Mouse (Mus musculus): ENCODE measurements around the gene Tab1.

- no peak for TF ChIP-seq CTCF (IDR thresholded peaks at IDR 0.05; ENCODE audit: low read depth)
- no peak for TF ChIP-seq EP300 (IDR thresholded peaks at IDR 0.05; ENCODE audit: low read depth)
Measured at GRCm38 (mm10) chr15:80165396-80165795, 32.5 kb downstream of the Tab1 start.

All from liver, embryonic 14.5 days (tissue).